Mouse (Mus musculus): ENCODE measurements around the gene Aktip. TPM values are rescaled to one million over a fixed set of nuclear protein-coding genes. Genes with fewer than 3 reads are reported as not detected.

Aktip gene
- total RNA-seq, 2 experiments from 2014 or later: 51.7 to 54.2 TPM

DNA sequence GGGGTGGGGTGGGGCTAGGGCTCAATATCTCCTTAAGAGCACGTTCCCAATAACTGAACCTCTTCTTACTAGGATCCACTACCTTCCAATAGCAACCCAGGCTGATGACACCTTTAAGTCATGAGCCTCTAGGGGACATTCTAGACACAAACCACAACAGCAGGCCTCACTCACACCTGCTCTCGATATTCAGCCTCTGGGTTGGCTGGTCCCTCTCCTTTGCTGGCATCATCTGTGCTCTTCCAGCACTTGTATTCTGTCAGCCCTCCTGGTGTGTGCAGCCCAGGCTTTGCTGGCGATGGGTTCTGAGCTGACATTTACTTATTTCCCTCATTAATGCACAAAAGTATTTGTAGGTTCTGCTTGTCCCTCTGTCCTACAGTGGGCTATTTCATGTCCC lies 14.5 kb upstream of the Aktip start:
- DNase-seq: no peak
- intact Hi-C loops (cut with DNase I): no loop called here
- H3K4me3 ChIP-seq: no peak overlapping the region
- no peak overlapping the region for H3K27ac ChIP-seq
- TF ChIP-seq CTCF (IDR thresholded peaks at IDR 0.05): no peak

DNA sequence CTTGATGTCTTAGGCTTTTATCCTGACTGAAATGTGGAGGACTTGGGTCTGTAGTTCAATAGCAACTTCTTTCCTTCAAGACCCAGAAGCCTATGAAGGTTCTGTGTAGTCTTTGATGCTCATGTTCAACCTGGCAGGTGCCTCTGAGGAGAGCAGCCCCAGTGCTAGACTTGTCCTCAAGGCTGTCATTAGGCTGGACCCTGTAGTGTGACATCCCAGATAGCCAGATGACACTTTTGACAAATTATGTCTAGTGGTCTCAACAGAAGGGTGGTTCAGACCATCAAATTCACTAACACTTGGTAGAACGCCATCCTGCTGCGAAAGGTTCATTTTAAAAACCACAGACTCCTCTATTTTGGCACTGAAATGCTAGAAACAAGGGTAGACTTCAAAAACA lies 13.2 kb upstream of the Aktip start:
- no peak overlapping the region for H3K4me3 ChIP-seq
- intact Hi-C loops (cut with DNase I): no loop called here
- no peak for TF ChIP-seq CTCF (IDR thresholded peaks at IDR 0.05)

DNA sequence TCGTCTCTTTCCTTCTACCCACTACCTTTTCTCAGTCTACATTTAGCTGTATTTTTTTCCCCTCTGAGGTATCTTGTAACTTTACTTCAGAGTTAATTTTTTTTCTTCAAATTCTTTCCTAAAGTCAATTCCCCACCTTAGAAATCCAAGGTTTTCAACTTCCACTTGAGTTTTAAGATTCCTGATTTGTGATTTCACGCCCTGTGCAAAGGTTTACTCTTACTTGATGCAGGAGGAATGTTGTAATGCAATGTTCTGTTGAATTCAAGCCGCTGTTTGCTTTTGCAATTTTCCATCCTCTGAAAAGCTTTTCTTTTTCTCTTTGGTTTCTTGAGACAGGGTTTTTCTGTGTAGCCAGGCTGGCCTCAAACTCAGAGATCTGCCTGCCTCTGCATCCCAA lies 9.9 kb upstream of the Aktip start:
- no peak overlapping the region for H3K27ac ChIP-seq
- intact Hi-C loops (cut with DNase I): no loop called here
- no peak for TF ChIP-seq CTCF (IDR thresholded peaks at IDR 0.05)
- no peak overlapping the region for H3K4me3 ChIP-seq
- no peak for DNase-seq

More for the DNA sequence above, 13.2 kb upstream of the Aktip start:
- DNase-seq: no peak
- no peak overlapping the region for H3K27ac ChIP-seq

DNA sequence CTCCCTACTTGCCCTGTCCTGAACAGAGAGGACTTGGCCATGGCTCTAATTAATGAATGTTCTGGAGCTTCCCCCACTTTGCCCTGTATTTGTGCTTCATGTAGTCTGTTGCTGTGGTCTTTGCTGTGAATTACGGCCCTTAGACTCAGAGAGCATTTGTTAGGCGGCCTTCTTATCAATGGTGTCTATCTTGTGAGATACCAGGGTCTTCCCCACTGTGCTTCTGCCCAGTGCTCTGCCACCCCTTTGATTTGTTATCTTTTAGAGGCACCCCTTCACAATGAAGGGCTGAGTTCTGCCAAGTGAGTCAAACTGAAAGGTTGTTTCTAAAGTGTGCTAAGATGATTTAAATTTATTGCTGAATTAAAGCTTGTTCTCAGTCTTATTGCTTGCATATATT lies 7.9 kb upstream of the Aktip start:
- H3K4me3 ChIP-seq: no peak overlapping the region
- intact Hi-C loops (cut with DNase I): no loop called here
- H3K27ac ChIP-seq: no peak overlapping the region
- no peak for DNase-seq
- TF ChIP-seq CTCF (IDR thresholded peaks at IDR 0.05): no peak

DNA sequence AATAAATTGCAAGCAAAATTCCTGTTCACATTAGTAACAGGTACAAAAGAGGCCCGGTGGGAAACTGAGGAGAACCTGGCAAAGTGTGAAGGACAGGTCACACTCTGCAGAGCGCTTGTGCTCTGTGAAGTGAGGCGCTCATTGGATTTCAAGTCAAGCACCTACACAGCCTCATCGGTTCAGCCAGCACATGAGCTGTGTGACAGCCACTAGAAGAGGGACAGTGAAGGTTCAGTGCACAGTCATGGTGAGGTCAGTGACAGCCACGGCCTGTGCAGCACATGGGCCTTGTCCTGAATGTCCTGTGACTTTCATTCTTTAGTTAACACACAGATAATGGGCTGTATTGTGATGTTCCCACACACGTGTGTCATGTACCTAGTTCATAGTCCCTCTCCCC lies 6.1 kb upstream of the Aktip start:
- intact Hi-C loops (cut with DNase I): no loop called here
- H3K4me3 ChIP-seq: no peak overlapping the region
- no peak for TF ChIP-seq CTCF (IDR thresholded peaks at IDR 0.05)
- H3K27ac ChIP-seq: no peak overlapping the region
- DNase-seq: no peak

DNA sequence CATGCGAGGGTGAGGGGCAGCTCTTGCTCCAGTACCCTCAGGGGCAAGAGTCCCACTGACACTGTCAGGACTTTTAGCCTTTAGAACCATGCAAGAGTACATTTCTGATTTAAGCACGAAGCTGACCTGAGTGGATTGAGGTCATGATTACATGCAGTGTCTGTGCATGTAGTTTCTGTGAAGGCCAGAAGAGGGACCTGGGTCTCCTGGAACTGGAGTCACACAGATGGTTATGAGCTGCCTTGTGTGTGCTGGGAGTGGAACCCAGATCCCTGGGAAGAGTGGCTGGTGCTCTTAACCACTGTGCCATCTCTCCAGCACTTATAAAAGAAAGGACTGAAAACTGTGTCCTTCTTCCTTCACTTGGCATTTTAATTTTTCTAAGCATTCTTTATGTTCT lies 1.4 kb upstream of the Aktip start:
- no peak for DNase-seq
- intact Hi-C loops (cut with DNase I): no loop called here
- H3K4me3 ChIP-seq: no peak overlapping the region
- no peak overlapping the region for H3K27ac ChIP-seq
- TF ChIP-seq CTCF (IDR thresholded peaks at IDR 0.05): no peak

DNA sequence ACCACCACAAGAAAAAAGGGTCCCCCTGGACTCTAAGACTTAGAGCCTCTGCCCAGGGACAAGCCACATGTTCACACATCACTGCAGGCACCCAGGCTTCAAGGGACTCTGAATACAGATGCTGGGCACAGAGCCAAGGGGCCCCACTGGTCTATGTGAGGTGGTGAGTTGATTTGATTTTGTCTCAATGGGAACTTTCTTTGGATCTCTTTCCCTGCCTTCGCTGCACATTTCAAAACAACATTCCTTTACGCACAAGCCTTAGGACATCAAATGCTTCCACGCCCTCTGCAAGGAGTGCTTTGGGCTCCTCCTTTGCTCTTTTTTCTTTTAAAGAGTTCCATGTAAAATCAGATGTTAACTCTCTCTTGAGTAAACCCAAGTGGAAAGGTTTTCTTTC lies 1.7 kb downstream of the Aktip start:
- no peak overlapping the region for H3K27ac ChIP-seq
- intact Hi-C loops (cut with DNase I): no loop called here
- H3K4me3 ChIP-seq: no peak overlapping the region
- no peak for TF ChIP-seq CTCF (IDR thresholded peaks at IDR 0.05)
- no peak for DNase-seq

DNA sequence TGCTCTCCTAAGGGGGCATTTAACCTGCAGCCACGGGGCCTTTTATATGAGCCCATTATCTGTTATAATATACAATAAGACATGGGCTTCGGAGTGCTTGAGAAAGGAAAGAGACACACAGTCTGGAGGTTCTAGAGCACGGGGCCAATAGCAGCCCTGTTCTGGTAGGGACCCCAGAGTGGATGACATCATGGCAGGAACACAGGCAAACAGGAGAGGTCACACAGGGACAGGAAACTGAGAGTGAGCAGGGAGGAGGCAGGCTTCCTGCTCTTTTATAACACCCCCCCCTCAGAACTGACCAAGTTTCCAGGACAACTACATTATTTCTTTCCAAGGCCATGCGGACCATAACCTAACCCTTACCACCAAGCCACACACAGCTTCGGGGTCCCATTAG lies 2.5 kb downstream of the Aktip start:
- DNase-seq: no peak
- Histone ChIP-seq H3K27ac (no peak overlapping the region), H3K4me3 (no peak overlapping the region)
- intact Hi-C loops (cut with DNase I): no loop called here
- TF ChIP-seq CTCF (IDR thresholded peaks at IDR 0.05): no peak

DNA sequence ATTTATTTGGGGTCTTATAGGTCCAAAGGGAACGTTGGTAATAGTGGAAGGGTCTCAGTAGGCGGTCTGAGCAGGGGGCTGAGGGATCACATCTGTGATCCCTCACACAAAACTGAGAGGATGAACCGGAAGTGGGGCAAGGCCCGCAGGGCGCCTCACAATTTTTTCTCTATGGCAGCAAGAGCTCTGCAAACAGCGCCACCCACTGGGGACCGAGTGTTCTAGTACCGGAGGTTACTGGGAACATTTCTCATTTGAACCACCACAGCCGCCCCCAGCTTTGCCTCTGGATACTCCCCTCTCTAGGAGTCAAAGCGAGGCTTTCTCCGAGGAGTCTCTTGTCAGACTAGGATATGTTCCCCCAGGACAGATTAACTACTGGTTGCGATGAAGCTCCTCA lies 3.1 kb downstream of the Aktip start:
- Histone ChIP-seq H3K4me3 (no peak overlapping the region), H3K27ac (no peak overlapping the region)
- intact Hi-C loops (cut with DNase I): no loop called here
- TF ChIP-seq CTCF (IDR thresholded peaks at IDR 0.05): peak; percentile 9; the same call in 1 of the 2 replicates
- DNase-seq: no peak

DNA sequence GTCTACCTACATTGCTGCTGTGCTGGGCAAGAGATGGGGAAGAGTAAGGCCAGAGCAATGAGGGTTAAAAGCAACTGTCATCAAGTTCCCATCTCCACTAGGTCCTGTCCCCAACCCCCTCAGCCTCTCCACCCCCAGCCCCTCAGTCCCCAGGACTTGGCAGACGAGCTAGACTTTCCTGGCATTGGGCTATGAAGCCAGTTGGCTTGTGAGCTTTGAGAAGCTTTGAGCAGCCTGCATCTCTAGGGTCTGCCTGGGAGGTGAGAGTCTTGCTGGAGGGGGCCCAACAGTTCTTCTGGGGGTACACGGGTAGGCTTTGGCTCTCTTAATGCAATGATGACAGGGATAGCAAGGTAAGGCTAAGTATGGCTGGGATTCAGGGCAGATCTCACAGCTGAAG lies 5.7 kb downstream of the Aktip start:
- no peak for DNase-seq
- Histone ChIP-seq H3K27ac (no peak overlapping the region), H3K4me3 (no peak overlapping the region)
- no peak for TF ChIP-seq CTCF (IDR thresholded peaks at IDR 0.05)
- intact Hi-C loops (cut with DNase I): no loop called here

DNA sequence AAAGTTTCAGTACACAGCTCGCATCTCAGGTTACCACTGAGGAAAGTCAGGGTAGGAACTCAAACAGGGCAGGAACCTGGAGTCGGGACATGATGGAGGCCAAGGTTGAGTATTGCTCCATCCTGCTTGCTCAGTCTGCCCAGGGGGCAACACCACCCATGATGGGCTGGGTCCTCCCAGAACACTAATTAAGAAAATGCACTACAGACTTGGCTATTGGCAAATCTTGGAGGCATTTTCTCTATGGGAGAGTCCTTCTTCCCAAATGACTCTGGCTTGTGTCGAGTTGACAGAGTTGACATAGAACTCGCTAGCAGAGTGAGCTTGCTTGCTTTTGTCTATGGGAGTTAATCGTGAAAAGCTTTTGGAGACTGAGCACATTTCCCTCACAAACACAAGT lies 6.8 kb downstream of the Aktip start:
- intact Hi-C loops (cut with DNase I): no loop called here
- Histone ChIP-seq H3K4me3 (no peak overlapping the region), H3K27ac (no peak overlapping the region)
- no peak for TF ChIP-seq CTCF (IDR thresholded peaks at IDR 0.05)
- no peak for DNase-seq

DNA sequence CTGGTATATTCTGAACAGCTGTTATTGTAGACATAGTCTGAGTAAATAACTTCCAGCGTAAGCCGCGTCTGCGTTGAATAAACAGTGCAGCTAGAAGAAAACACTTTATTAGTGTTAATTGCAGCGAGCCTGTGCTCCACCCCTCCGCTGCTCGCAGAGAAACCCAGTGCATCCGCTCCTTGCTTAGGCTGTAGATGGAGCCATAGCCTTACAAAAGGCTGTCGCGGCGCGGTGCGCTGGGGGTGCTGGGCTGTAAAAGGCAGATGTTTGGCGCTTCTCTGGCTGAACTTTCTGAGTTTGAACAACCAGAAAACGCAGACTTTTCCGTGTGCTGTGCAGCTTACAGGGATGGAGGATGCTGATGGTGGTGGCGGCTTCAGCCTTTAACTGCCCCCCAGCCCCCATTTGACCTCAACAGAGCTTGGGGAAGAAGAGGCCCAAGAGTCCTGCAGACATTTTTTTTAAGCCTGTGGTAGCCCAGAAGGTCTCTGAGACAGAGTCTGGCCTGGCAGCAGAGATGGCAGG lies 8.9 kb downstream of the Aktip start:
- TF ChIP-seq CTCF (IDR thresholded peaks at IDR 0.05): peak; percentile 76
- H3K27ac ChIP-seq: no peak overlapping the region
- intact Hi-C loops (cut with DNase I): no loop called here
- H3K4me3 ChIP-seq: no peak overlapping the region
- DNase-seq: peak; percentile 64

DNA sequence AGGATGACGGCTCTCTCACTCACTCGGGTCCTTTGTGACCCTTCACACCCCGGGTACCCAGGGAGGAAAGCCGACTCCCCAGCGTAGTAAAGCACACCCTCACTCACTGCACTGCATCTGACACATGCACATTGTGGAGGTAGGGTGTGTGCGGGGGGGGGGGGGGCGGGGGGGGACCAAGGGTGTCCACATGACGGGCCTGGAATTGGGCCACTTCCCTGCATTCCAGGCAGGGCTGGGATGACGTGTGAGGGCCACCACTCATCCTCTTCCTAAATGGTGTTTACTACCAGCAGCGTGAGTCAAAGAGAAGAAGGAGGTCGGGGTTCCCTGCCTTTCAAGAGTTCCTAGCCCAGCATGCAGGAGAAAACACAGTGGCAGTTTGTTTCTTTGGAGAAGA lies 11.6 kb downstream of the Aktip start:
- no peak for TF ChIP-seq CTCF (IDR thresholded peaks at IDR 0.05)
- Histone ChIP-seq H3K4me3 (no peak overlapping the region), H3K27ac (no peak overlapping the region)
- no peak for DNase-seq
- intact Hi-C loops (cut with DNase I): no loop called here

DNA sequence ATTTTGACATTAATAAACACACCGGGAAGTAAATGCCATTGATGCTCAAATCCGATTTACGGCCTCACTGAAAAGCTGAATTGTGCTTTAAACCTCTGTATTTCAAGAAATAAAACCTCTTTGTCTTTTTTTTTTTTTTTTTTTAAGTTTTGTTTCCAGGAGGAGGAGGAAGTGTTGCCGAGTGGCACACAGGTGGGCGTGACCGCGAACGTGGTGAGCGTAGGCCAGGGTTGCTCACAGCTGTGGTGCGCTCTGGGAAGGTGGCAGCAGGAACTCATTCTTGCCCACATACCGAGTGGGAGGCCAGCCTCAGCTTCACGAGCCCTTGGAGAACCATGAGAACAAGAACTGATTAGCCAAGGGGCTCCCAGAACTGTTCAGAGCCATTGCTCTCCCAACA lies 13.4 kb downstream of the Aktip start:
- Histone ChIP-seq H3K4me3 (no peak overlapping the region), H3K27ac (no peak overlapping the region)
- no peak for DNase-seq
- no peak for TF ChIP-seq CTCF (IDR thresholded peaks at IDR 0.05)
- intact Hi-C loops (cut with DNase I): no loop called here

DNA sequence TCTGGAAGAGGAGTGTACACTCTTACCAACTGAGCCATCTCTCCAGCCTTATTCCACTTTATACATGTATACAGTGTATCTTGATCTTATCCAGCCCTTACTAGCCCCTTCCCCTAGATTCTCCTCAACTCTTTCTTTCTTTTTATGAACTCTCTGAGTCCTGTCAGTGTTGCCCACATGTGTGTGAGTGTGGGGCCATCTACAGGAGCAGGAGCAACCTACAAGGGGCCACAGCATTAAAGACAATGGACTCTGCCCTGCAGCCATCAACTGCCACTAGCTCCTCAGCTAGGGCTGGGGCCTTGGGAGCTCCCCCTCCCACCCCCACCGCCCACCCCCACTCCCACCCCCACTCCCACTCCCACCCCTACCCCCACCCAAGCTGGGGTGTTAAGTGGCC lies 22.1 kb downstream of the Aktip start:
- TF ChIP-seq CTCF (IDR thresholded peaks at IDR 0.05): 0 out of 2 replicates have a peak, but pooled peaks have one; percentile 11
- H3K4me3 ChIP-seq: no peak overlapping the region
- H3K27ac ChIP-seq: no peak overlapping the region
- intact Hi-C loops (cut with DNase I): no loop called here
- no peak for DNase-seq

All from gastrocnemius, adult 2 months (tissue).